Mouse (Mus musculus): ENCODE measurements around the gene Selplg. TPM values are rescaled to one million over a fixed set of nuclear protein-coding genes. Genes with fewer than 3 reads are reported as not detected.
"Not testable (repeated sequence)": the region's sequence is repeated elsewhere in the genome, so short reads cannot be mapped to it uniquely, and the experiment has no call there.

Gene Selplg
- polyA plus RNA-seq, 1 experiment from 2014 or later, result 2.5 TPM

- WGBS, result 95% methylated on average over 4 of the region's 4 CpGs
- Histone ChIP-seq H3K27me3 (replicated peaks; ENCODE audit: control insufficient read depth, insufficient read depth, low read length) (no peaks in the 10 kb centered on the region), H3K9me3 (ENCODE audit: control insufficient read depth, low read length) (no peaks in the 10 kb centered on the region), H3K4me1 (ENCODE audit: control insufficient read depth, insufficient read depth, low read depth, low read length) (no peaks in the 10 kb centered on the region), H3K27ac (ENCODE audit: low read depth, low read length) (no peak overlapping the region), H3K9ac (ENCODE audit: low read depth, low read length) (no peak overlapping the region), H3K36me3 (ENCODE audit: control insufficient read depth, insufficient read depth, low read length) (no peaks in the 10 kb centered on the region), H3K4me3 (ENCODE audit: low read length) (no peak overlapping the region), H3K4me2 (ENCODE audit: low read length) (no peak overlapping the region)
- no peak for ATAC-seq
These were observed 8.2 kb downstream of the Selplg start for GRCm38 (mm10) chr5:113824228-113824627.

GRCm38 (mm10) chr5:113818572-113818971 is 13.9 kb downstream of the Selplg start:
- Histone ChIP-seq H3K27me3 (replicated peaks; ENCODE audit: control insufficient read depth, insufficient read depth, low read length) (no peaks in the 10 kb centered on the region), H3K27ac (ENCODE audit: low read depth, low read length) (no peak overlapping the region), H3K9ac (ENCODE audit: low read depth, low read length) (no peak overlapping the region), H3K4me2 (ENCODE audit: low read length) (no peak overlapping the region), H3K9me3 (ENCODE audit: control insufficient read depth, low read length) (no peaks in the 10 kb centered on the region), H3K4me3 (ENCODE audit: low read length) (no peak overlapping the region), H3K4me1 (ENCODE audit: control insufficient read depth, insufficient read depth, low read depth, low read length) (peaks cover 4% of the 10 kb centered on the region; the same call in 1 of the 2 replicates), H3K36me3 (ENCODE audit: control insufficient read depth, insufficient read depth, low read length) (no peaks in the 10 kb centered on the region)
- 64% methylated on average over 14 of the region's 14 CpGs for WGBS
- 0 out of 2 replicates have a peak, but pooled peaks have one; percentile 20 for ATAC-seq

GRCm38 (mm10) chr5:113815638-113816152 is 16.7 kb downstream of the Selplg start:
- no peak for ATAC-seq
- Histone ChIP-seq H3K27me3 (replicated peaks; ENCODE audit: control insufficient read depth, insufficient read depth, low read length) (no peaks in the 10 kb centered on the region; the same call in 1 of the 2 replicates), H3K4me1 (ENCODE audit: control insufficient read depth, insufficient read depth, low read depth, low read length) (peaks cover 4% of the 10 kb centered on the region; the same call in 1 of the 2 replicates), H3K4me2 (ENCODE audit: low read length) (no peak overlapping the region), H3K9ac (ENCODE audit: low read depth, low read length) (no peak overlapping the region), H3K9me3 (ENCODE audit: control insufficient read depth, low read length) (0 out of 2 replicates have a peak, but pooled peaks cover 4% of the 10 kb centered on the region), H3K36me3 (ENCODE audit: control insufficient read depth, insufficient read depth, low read length) (no peaks in the 10 kb centered on the region), H3K4me3 (ENCODE audit: low read length) (no peak overlapping the region), H3K27ac (ENCODE audit: low read depth, low read length) (no peak overlapping the region)
- WGBS, result 11% methylated on average over 15 of the region's 15 CpGs

GRCm38 (mm10) chr5:113815041-113815389 is 17.4 kb downstream of the Selplg start:
- WGBS, result 54% methylated on average over 11 of the region's 11 CpGs
- no peak for ATAC-seq

GRCm38 (mm10) chr5:113814111-113815040 is 18.1 kb downstream of the Selplg start:
- Histone ChIP-seq H3K27me3 (replicated peaks; ENCODE audit: control insufficient read depth, insufficient read depth, low read length) (no peaks in the 10 kb centered on the region; the same call in 1 of the 2 replicates), H3K9me3 (ENCODE audit: control insufficient read depth, low read length) (0 out of 2 replicates have a peak, but pooled peaks cover 4% of the 10 kb centered on the region), H3K27ac (ENCODE audit: low read depth, low read length) (no peak overlapping the region), H3K4me2 (ENCODE audit: low read length) (no peak overlapping the region), H3K9ac (ENCODE audit: low read depth, low read length) (no peak overlapping the region), H3K4me3 (ENCODE audit: low read length) (no peak overlapping the region), H3K36me3 (ENCODE audit: control insufficient read depth, insufficient read depth, low read length) (no peaks in the 10 kb centered on the region), H3K4me1 (ENCODE audit: control insufficient read depth, insufficient read depth, low read depth, low read length) (peaks cover 4% of the 10 kb centered on the region; the same call in 1 of the 2 replicates)
- no peak for ATAC-seq
- WGBS, result 38% methylated on average over 27 of the region's 27 CpGs

More at GRCm38 (mm10) chr5:113815041-113815389, 17.4 kb downstream of the Selplg start:
- H3K4me3 ChIP-seq (ENCODE audit: low read length), result no peak overlapping the region
- peaks cover 4% of the 10 kb centered on the region; the same call in 1 of the 2 replicates for H3K4me1 ChIP-seq (ENCODE audit: control insufficient read depth, insufficient read depth, low read depth, low read length)
- no peaks in the 10 kb centered on the region for H3K36me3 ChIP-seq (ENCODE audit: control insufficient read depth, insufficient read depth, low read length)
- no peak overlapping the region for H3K4me2 ChIP-seq (ENCODE audit: low read length)
- no peak overlapping the region for H3K27ac ChIP-seq (ENCODE audit: low read depth, low read length)
- no peaks in the 10 kb centered on the region; the same call in 1 of the 2 replicates for H3K27me3 ChIP-seq (replicated peaks; ENCODE audit: control insufficient read depth, insufficient read depth, low read length)
- H3K9ac ChIP-seq (ENCODE audit: low read depth, low read length), result no peak overlapping the region
- 0 out of 2 replicates have a peak, but pooled peaks cover 4% of the 10 kb centered on the region for H3K9me3 ChIP-seq (ENCODE audit: control insufficient read depth, low read length)

GRCm38 (mm10) chr5:113813608-113814007 is 18.8 kb downstream of the Selplg start:
- ATAC-seq, result no peak
- no peak overlapping the region for H3K4me2 ChIP-seq (ENCODE audit: low read length)
- WGBS, result 26% methylated on average over 9 of the region's 9 CpGs

GRCm38 (mm10) chr5:113812638-113813037 is 19.8 kb downstream of the Selplg start:
- Histone ChIP-seq H3K27me3 (replicated peaks; ENCODE audit: control insufficient read depth, insufficient read depth, low read length) (no peaks in the 10 kb centered on the region; the same call in 1 of the 2 replicates), H3K9ac (ENCODE audit: low read depth, low read length) (no peak overlapping the region), H3K36me3 (ENCODE audit: control insufficient read depth, insufficient read depth, low read length) (no peaks in the 10 kb centered on the region), H3K4me2 (ENCODE audit: low read length) (no peak overlapping the region), H3K4me1 (ENCODE audit: control insufficient read depth, insufficient read depth, low read depth, low read length) (no peaks in the 10 kb centered on the region), H3K27ac (ENCODE audit: low read depth, low read length) (no peak overlapping the region), H3K4me3 (ENCODE audit: low read length) (no peak overlapping the region), H3K9me3 (ENCODE audit: control insufficient read depth, low read length) (0 out of 2 replicates have a peak, but pooled peaks cover 4% of the 10 kb centered on the region)
- ATAC-seq, result no peak
- 85% methylated on average over 2 of the region's 2 CpGs for WGBS

More at GRCm38 (mm10) chr5:113813608-113814007, 18.8 kb downstream of the Selplg start:
- H3K27me3 ChIP-seq (replicated peaks; ENCODE audit: control insufficient read depth, insufficient read depth, low read length), result no peaks in the 10 kb centered on the region; the same call in 1 of the 2 replicates
- H3K9me3 ChIP-seq (ENCODE audit: control insufficient read depth, low read length), result 0 out of 2 replicates have a peak, but pooled peaks cover 4% of the 10 kb centered on the region
- H3K9ac ChIP-seq (ENCODE audit: low read depth, low read length), result no peak overlapping the region
- no peak overlapping the region for H3K27ac ChIP-seq (ENCODE audit: low read depth, low read length)
- no peaks in the 10 kb centered on the region for H3K36me3 ChIP-seq (ENCODE audit: control insufficient read depth, insufficient read depth, low read length)
- H3K4me1 ChIP-seq (ENCODE audit: control insufficient read depth, insufficient read depth, low read depth, low read length), result peaks cover 4% of the 10 kb centered on the region; the same call in 1 of the 2 replicates
- no peak overlapping the region for H3K4me3 ChIP-seq (ENCODE audit: low read length)

- H3K4me1 ChIP-seq (ENCODE audit: control insufficient read depth, insufficient read depth, low read depth, low read length); H3K4me3 ChIP-seq (ENCODE audit: low read length); H3K27ac ChIP-seq (ENCODE audit: low read depth, low read length); H3K9me3 ChIP-seq (ENCODE audit: control insufficient read depth, low read length); H3K36me3 ChIP-seq (ENCODE audit: control insufficient read depth, insufficient read depth, low read length); H3K4me2 ChIP-seq (ENCODE audit: low read length); ATAC-seq; H3K9ac ChIP-seq (ENCODE audit: low read depth, low read length); H3K27me3 ChIP-seq (replicated peaks; ENCODE audit: control insufficient read depth, insufficient read depth, low read length): not testable (repeated sequence)
- 20% methylated on average over 11 of the region's 12 CpGs for WGBS
These were observed 20.5 kb downstream of the Selplg start for GRCm38 (mm10) chr5:113811824-113812420.

Data from hindbrain, embryonic 16.5 days (tissue).